Mouse (Mus musculus): ENCODE measurements at regions not wholly inside any gene's neighbourhood (a gene's known extent, or its start where the extent isn't known, plus 50 kb on each side); places are given as distances from the start of the nearest gene placed in this dataset.

GRCm38 (mm10) chr15:25305801-25306200 is 107.8 kb downstream of the Basp1 start:
- DNase-seq (ENCODE audit: low read depth, low spot score) = peak; percentile 24

- DNase-seq (ENCODE audit: low read depth, low spot score) = no peak
These were observed 110.2 kb downstream of the Basp1 start for GRCm38 (mm10) chr15:25303379-25303778.

GRCm38 (mm10) chr15:25302671-25303294 is 110.8 kb downstream of the Basp1 start:
- DNase-seq (ENCODE audit: low read depth, low spot score) = no peak

- DNase-seq (ENCODE audit: low read depth, low spot score) = no peak
These were observed 111.8 kb downstream of the Basp1 start for GRCm38 (mm10) chr15:25301810-25302209.

GRCm38 (mm10) chr15:25297278-25297677 is 116.3 kb downstream of the Basp1 start:
- DNase-seq (ENCODE audit: low read depth, low spot score) = no peak

GRCm38 (mm10) chr15:25296714-25297113 is 116.8 kb downstream of the Basp1 start:
- no peak for DNase-seq (ENCODE audit: low read depth, low spot score)

GRCm38 (mm10) chr15:25295753-25296152 is 117.8 kb downstream of the Basp1 start:
- DNase-seq (ENCODE audit: low read depth, low spot score) = no peak

GRCm38 (mm10) chr15:25291231-25291691 is 122.3 kb downstream of the Basp1 start:
- DNase-seq (ENCODE audit: low read depth, low spot score) = no peak

GRCm38 (mm10) chr15:25287850-25288249 is 125.7 kb downstream of the Basp1 start:
- DNase-seq (ENCODE audit: low read depth, low spot score) = no peak

GRCm38 (mm10) chr15:25284354-25285199 is 129.0 kb downstream of the Basp1 start:
- DNase-seq (ENCODE audit: low read depth, low spot score) = no peak

GRCm38 (mm10) chr15:25283713-25284112 is 129.9 kb downstream of the Basp1 start:
- no peak for DNase-seq (ENCODE audit: low read depth, low spot score)

- no peak for DNase-seq (ENCODE audit: low read depth, low spot score)
These were observed 131.2 kb downstream of the Basp1 start for GRCm38 (mm10) chr15:25282346-25282745.

GRCm38 (mm10) chr15:25281942-25282341 is 131.6 kb downstream of the Basp1 start:
- DNase-seq (ENCODE audit: low read depth, low spot score) = no peak

- DNase-seq (ENCODE audit: low read depth, low spot score) = no peak
These were observed 135.0 kb downstream of the Basp1 start for GRCm38 (mm10) chr15:25278317-25279156.

GRCm38 (mm10) chr15:25276227-25276626 is 137.3 kb downstream of the Basp1 start:
- DNase-seq (ENCODE audit: low read depth, low spot score) = no peak

GRCm38 (mm10) chr15:25271886-25272285 is 141.7 kb downstream of the Basp1 start:
- no peak for DNase-seq (ENCODE audit: low read depth, low spot score)

- DNase-seq (ENCODE audit: low read depth, low spot score) = no peak
These were observed 143.2 kb downstream of the Basp1 start for GRCm38 (mm10) chr15:25270349-25270748.

GRCm38 (mm10) chr15:25269345-25269996 is 144.1 kb downstream of the Basp1 start:
- DNase-seq (ENCODE audit: low read depth, low spot score) = no peak

- no peak for DNase-seq (ENCODE audit: low read depth, low spot score)
These were observed 145.1 kb downstream of the Basp1 start for GRCm38 (mm10) chr15:25268436-25268835.

- DNase-seq (ENCODE audit: low read depth, low spot score) = no peak
These were observed 146.1 kb downstream of the Basp1 start for GRCm38 (mm10) chr15:25267509-25267908.
